Mouse (Mus musculus) cerebellum, adult 9-10 months (tissue): ENCODE results near the gene 2010111I01Rik.
"Not testable (repeated sequence)": the region's sequence is repeated elsewhere in the genome, so short reads cannot be mapped to it uniquely, and the experiment has no call there.

ENCODE experiments used
- DNase-seq: peaks from one replicate; pipeline ENCODE4 v3.0.0; 2022

Gene 2010111I01Rik

GRCm38 (mm10) chr13:63083139-63083538 lies 118.4 kb downstream of the 2010111I01Rik start:
- DNase-seq: not testable (repeated sequence)

GRCm38 (mm10) chr13:63083663-63084062 lies 119.0 kb downstream of the 2010111I01Rik start:
- no peak for DNase-seq

- DNase-seq: no peak
These were observed 123.4 kb downstream of the 2010111I01Rik start for GRCm38 (mm10) chr13:63087865-63088683.

GRCm38 (mm10) chr13:63089513-63089912 lies 124.8 kb downstream of the 2010111I01Rik start:
- DNase-seq: no peak

- no peak for DNase-seq
These were observed 126.6 kb downstream of the 2010111I01Rik start for GRCm38 (mm10) chr13:63091246-63091645.

GRCm38 (mm10) chr13:63092299-63092698 lies 127.6 kb downstream of the 2010111I01Rik start:
- DNase-seq: no peak

- DNase-seq: no peak
These were observed 128.2 kb downstream of the 2010111I01Rik start for GRCm38 (mm10) chr13:63092874-63093273.

GRCm38 (mm10) chr13:63093636-63094035 lies 128.9 kb downstream of the 2010111I01Rik start:
- DNase-seq: no peak

GRCm38 (mm10) chr13:63094317-63095131 lies 129.8 kb downstream of the 2010111I01Rik start:
- no peak for DNase-seq

GRCm38 (mm10) chr13:63096764-63097163 lies 132.1 kb downstream of the 2010111I01Rik start:
- peak; percentile 50 for DNase-seq

GRCm38 (mm10) chr13:63097440-63097930 lies 132.8 kb downstream of the 2010111I01Rik start:
- DNase-seq: peak; percentile 52

- DNase-seq: no peak
These were observed 137.1 kb downstream of the 2010111I01Rik start for GRCm38 (mm10) chr13:63101761-63102160.

- no peak for DNase-seq
These were observed 138.3 kb downstream of the 2010111I01Rik start for GRCm38 (mm10) chr13:63102848-63103585.

GRCm38 (mm10) chr13:63106574-63106973 lies 141.9 kb downstream of the 2010111I01Rik start:
- no peak for DNase-seq

- peak; percentile 36 for DNase-seq
These were observed 143.9 kb downstream of the 2010111I01Rik start for GRCm38 (mm10) chr13:63108601-63109000.

- DNase-seq: no peak
These were observed 146.8 kb downstream of the 2010111I01Rik start for GRCm38 (mm10) chr13:63111297-63112042.

- no peak for DNase-seq
These were observed 147.4 kb downstream of the 2010111I01Rik start for GRCm38 (mm10) chr13:63112043-63112597.

GRCm38 (mm10) chr13:63112598-63113372 lies 148.1 kb downstream of the 2010111I01Rik start:
- no peak for DNase-seq

GRCm38 (mm10) chr13:63113881-63114301 lies 149.2 kb downstream of the 2010111I01Rik start:
- DNase-seq: no peak

GRCm38 (mm10) chr13:63115187-63115784 lies 150.6 kb downstream of the 2010111I01Rik start:
- no peak for DNase-seq
